Mouse (Mus musculus): ENCODE data around the gene Atp5b. TPM values are rescaled to one million over a fixed set of nuclear protein-coding genes. Genes with fewer than 3 reads are reported as not detected.
"Not testable (repeated sequence)": the region's sequence is repeated elsewhere in the genome, so short reads cannot be mapped to it uniquely, and the experiment has no call there.

The Atp5b gene
- total RNA-seq, 1 experiment from 2014 or later, result 2,840 TPM

DNA sequence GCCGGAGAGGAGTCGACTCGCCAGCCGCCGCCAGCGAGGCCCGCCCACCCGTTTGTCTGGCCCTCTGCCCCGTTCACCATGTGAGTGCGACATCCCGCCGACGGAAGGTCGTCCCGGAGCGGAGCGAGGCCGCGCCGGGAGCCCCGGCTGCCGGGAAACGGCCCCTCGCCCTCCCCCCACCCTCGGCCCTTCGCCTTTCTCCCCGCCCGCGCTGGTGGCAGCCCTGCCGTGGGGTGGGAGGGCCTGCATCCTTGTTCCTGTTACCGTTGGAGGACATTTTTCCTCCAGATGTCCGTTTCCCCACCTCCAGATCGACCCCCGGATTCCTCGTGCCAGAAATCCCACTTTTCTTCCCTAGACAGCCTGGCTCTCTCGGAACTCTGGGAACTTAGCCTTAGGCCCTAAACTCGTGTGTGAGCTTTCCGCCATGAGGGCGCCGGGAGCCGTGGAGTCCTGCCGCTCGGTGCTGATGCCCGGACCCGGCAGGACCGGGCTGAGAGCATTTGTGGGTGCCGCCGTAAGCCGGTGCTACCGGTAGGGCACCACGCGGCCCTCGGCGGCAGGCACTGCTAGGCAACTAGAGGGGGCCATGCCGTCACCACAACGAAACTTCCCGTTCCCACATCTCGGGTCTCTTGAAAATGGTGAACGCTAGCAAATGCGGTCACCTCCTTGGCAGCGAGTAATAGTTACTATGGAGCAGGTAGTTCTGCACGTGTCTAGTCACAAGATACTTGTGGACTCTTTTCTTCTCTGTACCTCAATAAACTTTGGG lies 23.7 kb upstream of the Atp5b start:
- ATAC-seq (replicated peaks in 1 of 2; ENCODE audit: insufficient read depth in 1 of 2, low FRiP score in 2 of 2, low TSS enrichment in 1 of 2, low read depth in 1 of 2, poor library complexity in 2 of 2, severe bottlenecking in 2 of 2), result peak; percentile 77 to 80

DNA sequence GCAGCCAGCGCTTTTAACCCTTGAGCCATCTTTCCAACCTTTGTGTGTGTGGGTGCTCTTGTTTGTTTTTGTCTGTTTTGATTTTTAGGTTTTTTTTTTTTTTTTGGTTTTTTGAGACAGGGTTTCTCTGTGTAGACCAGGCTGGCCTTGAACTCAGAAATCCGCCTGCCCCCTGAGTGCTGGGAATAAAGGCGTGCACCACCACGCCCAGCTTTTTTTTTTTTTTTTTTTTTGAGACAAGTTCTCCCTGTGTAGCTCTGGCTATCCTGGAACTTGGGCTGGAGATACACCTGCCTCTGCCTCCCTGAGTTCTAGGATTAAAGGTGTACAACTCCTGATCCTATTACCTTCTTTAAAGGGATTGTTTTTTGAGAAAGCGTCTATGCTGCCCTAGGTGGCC lies 22.0 kb upstream of the Atp5b start:
- ATAC-seq (replicated peaks in 1 of 2; ENCODE audit: insufficient read depth in 1 of 2, low FRiP score in 2 of 2, low TSS enrichment in 1 of 2, low read depth in 1 of 2, poor library complexity in 2 of 2, severe bottlenecking in 2 of 2), result no peak

DNA sequence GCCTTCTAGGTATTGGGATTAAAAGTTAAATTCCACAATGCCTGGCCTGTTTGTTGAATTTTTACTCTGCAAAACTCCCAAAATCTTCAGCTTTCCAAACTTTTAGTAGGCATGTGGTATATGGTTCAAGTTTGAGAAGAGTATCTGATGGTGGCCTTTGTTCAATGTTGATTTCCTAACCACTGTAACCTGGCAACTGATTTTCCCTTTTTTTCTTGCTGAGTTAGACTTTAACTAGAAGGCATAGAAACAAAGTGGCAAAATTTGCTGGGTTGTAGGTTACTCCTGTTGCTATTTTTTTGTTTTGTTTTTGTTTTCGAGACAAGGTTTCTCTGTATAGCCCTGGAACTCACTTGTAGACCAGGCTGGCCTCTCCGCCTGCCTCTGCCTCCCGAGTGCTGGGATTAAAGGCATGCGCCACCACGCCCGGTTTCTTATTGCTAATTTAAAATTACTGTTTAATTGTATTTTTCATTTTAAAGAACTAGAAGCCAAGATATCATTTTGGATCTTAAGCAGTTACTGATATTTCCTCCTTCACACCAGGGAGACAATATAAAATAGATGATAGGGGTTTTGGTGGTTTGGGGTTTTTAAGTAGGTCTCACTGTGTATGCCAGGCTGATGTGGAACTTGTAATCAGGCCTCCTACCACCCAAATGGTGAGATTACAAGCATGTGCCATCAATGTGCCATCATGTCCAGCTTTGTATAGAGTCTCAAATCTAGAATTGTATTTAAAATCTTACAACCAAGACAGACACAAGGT lies 20.7 kb upstream of the Atp5b start:
- no peak for ATAC-seq (replicated peaks in 1 of 2; ENCODE audit: insufficient read depth in 1 of 2, low FRiP score in 2 of 2, low TSS enrichment in 1 of 2, low read depth in 1 of 2, poor library complexity in 2 of 2, severe bottlenecking in 2 of 2)

- no peak for ATAC-seq (replicated peaks in 1 of 2; ENCODE audit: insufficient read depth in 1 of 2, low FRiP score in 2 of 2, low TSS enrichment in 1 of 2, low read depth in 1 of 2, poor library complexity in 2 of 2, severe bottlenecking in 2 of 2)
Measured at GRCm38 (mm10) chr10:128066072-128066471, 17.0 kb upstream of the Atp5b start.

- no peak for ATAC-seq (replicated peaks in 1 of 2; ENCODE audit: insufficient read depth in 1 of 2, low FRiP score in 2 of 2, low TSS enrichment in 1 of 2, low read depth in 1 of 2, poor library complexity in 2 of 2, severe bottlenecking in 2 of 2)
Measured at GRCm38 (mm10) chr10:128069201-128069600, 13.9 kb upstream of the Atp5b start.

DNA sequence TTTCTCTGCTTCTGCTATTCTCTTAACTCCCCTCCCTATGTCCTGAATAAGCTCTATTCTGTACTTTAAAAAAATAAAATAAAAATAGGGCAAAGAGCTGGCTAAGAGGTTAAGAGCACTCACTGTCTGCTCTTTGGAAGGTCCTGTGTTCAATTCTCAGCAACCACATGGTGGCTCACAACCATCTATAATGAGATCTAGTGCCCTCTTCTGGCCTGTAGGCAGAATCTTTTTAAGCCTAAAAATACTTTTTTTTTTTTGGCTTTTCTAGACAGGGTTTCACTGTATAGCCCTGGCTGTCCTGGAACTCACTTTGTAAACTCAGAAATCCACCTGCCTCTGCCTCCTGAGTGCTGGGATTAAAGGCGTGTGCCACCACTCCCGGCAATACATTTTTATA lies 12.6 kb upstream of the Atp5b start:
- not testable (repeated sequence) for ATAC-seq (replicated peaks in 1 of 2; ENCODE audit: insufficient read depth in 1 of 2, low FRiP score in 2 of 2, low TSS enrichment in 1 of 2, low read depth in 1 of 2, poor library complexity in 2 of 2, severe bottlenecking in 2 of 2)

GRCm38 (mm10) chr10:128078269-128078668 lies 4.8 kb upstream of the Atp5b start:
- not testable (repeated sequence) for ATAC-seq (replicated peaks in 1 of 2; ENCODE audit: insufficient read depth in 1 of 2, low FRiP score in 2 of 2, low TSS enrichment in 1 of 2, low read depth in 1 of 2, poor library complexity in 2 of 2, severe bottlenecking in 2 of 2)

DNA sequence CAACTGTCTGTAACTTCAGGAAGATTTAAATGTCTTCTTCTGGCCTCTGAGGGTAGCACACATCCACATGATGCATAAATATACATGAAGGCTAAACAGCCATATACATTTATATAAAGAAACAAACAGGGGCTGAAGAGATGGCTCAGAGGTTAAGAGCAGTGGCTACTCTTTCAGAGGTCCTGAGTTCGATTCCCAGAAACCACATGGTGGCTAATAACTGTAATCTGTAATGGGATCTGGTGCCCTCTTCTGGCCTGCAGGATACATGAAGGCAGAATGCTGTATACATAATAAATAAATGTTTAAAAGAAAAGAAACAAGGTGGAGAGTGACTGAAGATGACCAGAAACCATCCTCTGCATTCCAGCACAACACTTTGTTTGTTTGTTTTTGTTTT lies 2.6 kb upstream of the Atp5b start:
- ATAC-seq (replicated peaks in 1 of 2; ENCODE audit: insufficient read depth in 1 of 2, low FRiP score in 2 of 2, low TSS enrichment in 1 of 2, low read depth in 1 of 2, poor library complexity in 2 of 2, severe bottlenecking in 2 of 2), result no peak

DNA sequence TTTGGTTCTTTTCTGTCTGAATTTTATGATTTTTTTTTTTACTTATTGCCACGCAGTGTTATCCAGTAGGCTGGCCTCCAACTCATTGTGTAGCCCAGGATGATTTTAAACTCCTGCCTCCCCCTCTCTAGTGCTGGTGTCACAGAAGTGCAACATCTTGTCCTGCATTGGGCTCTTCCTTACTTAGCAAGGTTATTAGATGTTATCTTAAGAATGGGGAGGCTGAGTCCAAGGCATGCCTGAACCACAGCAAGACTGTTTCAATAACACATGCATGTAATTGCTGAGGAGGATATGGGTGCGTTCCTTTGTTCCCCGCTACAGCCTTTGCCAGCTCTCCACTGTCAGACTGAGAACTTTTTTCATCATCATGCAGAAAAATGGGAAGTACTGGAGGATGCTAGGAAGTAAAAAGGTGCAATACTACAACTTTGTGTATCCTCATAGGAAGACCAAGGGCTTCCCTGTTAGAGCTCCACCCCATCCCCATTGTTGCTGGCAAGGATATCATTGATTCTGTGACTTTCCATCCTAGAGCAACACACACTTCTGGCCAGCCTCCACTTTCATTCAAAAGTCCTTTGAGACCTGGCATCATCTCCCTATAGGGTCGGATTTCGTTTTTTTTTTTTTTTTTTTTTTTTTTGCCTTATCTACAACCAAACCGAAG lies 1.1 kb upstream of the Atp5b start:
- ATAC-seq (replicated peaks in 1 of 2; ENCODE audit: insufficient read depth in 1 of 2, low FRiP score in 2 of 2, low TSS enrichment in 1 of 2, low read depth in 1 of 2, poor library complexity in 2 of 2, severe bottlenecking in 2 of 2), result no peak

DNA sequence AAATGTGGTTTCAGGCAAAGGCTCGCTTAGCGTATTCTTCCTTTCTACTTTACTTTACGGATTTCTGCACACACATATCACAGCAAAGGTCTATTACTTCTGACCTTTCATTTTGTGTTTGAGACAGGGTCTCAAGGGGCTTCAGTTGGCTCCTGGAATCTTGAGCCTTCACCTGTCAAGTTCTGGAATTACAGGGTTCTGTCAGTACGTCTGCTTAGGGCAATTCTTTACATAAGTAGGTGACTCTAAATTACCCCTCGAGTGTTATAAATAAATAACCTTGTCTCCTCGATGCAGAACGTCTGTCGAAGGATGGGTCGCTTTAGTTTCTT lies 630 bp upstream of the Atp5b start:
- no peak for ATAC-seq (replicated peaks in 1 of 2; ENCODE audit: insufficient read depth in 1 of 2, low FRiP score in 2 of 2, low TSS enrichment in 1 of 2, low read depth in 1 of 2, poor library complexity in 2 of 2, severe bottlenecking in 2 of 2)

- no peak for ATAC-seq (replicated peaks in 1 of 2; ENCODE audit: insufficient read depth in 1 of 2, low FRiP score in 2 of 2, low TSS enrichment in 1 of 2, low read depth in 1 of 2, poor library complexity in 2 of 2, severe bottlenecking in 2 of 2)
Measured at GRCm38 (mm10) chr10:128083688-128084087, 615 bp downstream of the Atp5b start.

GRCm38 (mm10) chr10:128084160-128084559 lies 1.1 kb downstream of the Atp5b start:
- ATAC-seq (replicated peaks in 1 of 2; ENCODE audit: insufficient read depth in 1 of 2, low FRiP score in 2 of 2, low TSS enrichment in 1 of 2, low read depth in 1 of 2, poor library complexity in 2 of 2, severe bottlenecking in 2 of 2), result no peak

- ATAC-seq (replicated peaks in 1 of 2; ENCODE audit: insufficient read depth in 1 of 2, low FRiP score in 2 of 2, low TSS enrichment in 1 of 2, low read depth in 1 of 2, poor library complexity in 2 of 2, severe bottlenecking in 2 of 2), result no peak
Measured at GRCm38 (mm10) chr10:128086391-128086790, 3.3 kb downstream of the Atp5b start.

- ATAC-seq (replicated peaks in 1 of 2; ENCODE audit: insufficient read depth in 1 of 2, low FRiP score in 2 of 2, low TSS enrichment in 1 of 2, low read depth in 1 of 2, poor library complexity in 2 of 2, severe bottlenecking in 2 of 2), result not testable (repeated sequence)
Measured at GRCm38 (mm10) chr10:128087216-128087615, 4.1 kb downstream of the Atp5b start.

- no peak for ATAC-seq (replicated peaks in 1 of 2; ENCODE audit: insufficient read depth in 1 of 2, low FRiP score in 2 of 2, low TSS enrichment in 1 of 2, low read depth in 1 of 2, poor library complexity in 2 of 2, severe bottlenecking in 2 of 2)
Measured at GRCm38 (mm10) chr10:128088181-128088580, 5.1 kb downstream of the Atp5b start.

- ATAC-seq (replicated peaks in 1 of 2; ENCODE audit: insufficient read depth in 1 of 2, low FRiP score in 2 of 2, low TSS enrichment in 1 of 2, low read depth in 1 of 2, poor library complexity in 2 of 2, severe bottlenecking in 2 of 2), result no peak
Measured at GRCm38 (mm10) chr10:128089842-128090241, 6.8 kb downstream of the Atp5b start.

- peak; percentile 35 to 52 for ATAC-seq (replicated peaks in 1 of 2; ENCODE audit: insufficient read depth in 1 of 2, low FRiP score in 2 of 2, low TSS enrichment in 1 of 2, low read depth in 1 of 2, poor library complexity in 2 of 2, severe bottlenecking in 2 of 2)
Measured at GRCm38 (mm10) chr10:128090651-128091563, 7.8 kb downstream of the Atp5b start.
